Mouse (Mus musculus): ENCODE measurements around the gene Wnt5b. TPM values are rescaled to one million over a fixed set of nuclear protein-coding genes. Genes with fewer than 3 reads are reported as not detected.

Wnt5b gene
- 11.4 and 12.6 TPM in 2 replicates for polyA plus RNA-seq (2014; fragmentation: Nextera tagmentation; extraction: Ambion mirVana)

- DNase-seq (ENCODE audit: low spot score) (no peak), ATAC-seq (ENCODE audit: low read depth) (peak; percentile 79)
- Histone ChIP-seq H3K4me2 (ENCODE audit: low read depth, low read length) (peak within 1 kb of the TSS; percentile 90), H3K27me3 (replicated peaks; ENCODE audit: control insufficient read depth, insufficient read depth, low read length) (peaks cover 11% of the 10 kb centered on the region; the same call in 1 of the 2 replicates), H3K9me3 (ENCODE audit: control insufficient read depth, low read length) (no peaks in the 10 kb centered on the region), H3K4me1 (ENCODE audit: control insufficient read depth, insufficient read depth, low read length) (0 out of 2 replicates have a peak, but pooled peaks cover 8% of the 10 kb centered on the region), H3K9ac (ENCODE audit: low read depth, low read length) (peak within 1 kb of the TSS; percentile 77), H3K27ac (replicated peaks; ENCODE audit: low read depth, low read length) (no peak within 1 kb of the TSS), H3K4me3 (ENCODE audit: low read depth, low read length) (peak within 1 kb of the TSS; percentile 78), H3K36me3 (ENCODE audit: control insufficient read depth, insufficient read depth, low read length) (no peaks in the 10 kb centered on the region)
- 0% methylated on average over 29 of the region's 120 CpGs for WGBS
Measured at GRCm38 (mm10) chr6:119543803-119544517, at the start of gene Wnt5b. Gene Wnt5b, minus strand, starts transcription at chr6:119544347.

- Histone ChIP-seq H3K4me3 (ENCODE audit: low read depth, low read length) (no peak overlapping the region), H3K9ac (ENCODE audit: low read depth, low read length) (no peak overlapping the region), H3K27ac (replicated peaks; ENCODE audit: low read depth, low read length) (no peak overlapping the region), H3K27me3 (replicated peaks; ENCODE audit: control insufficient read depth, insufficient read depth, low read length) (no peaks in the 10 kb centered on the region), H3K4me2 (ENCODE audit: low read depth, low read length) (no peak overlapping the region), H3K36me3 (ENCODE audit: control insufficient read depth, insufficient read depth, low read length) (no peaks in the 10 kb centered on the region), H3K4me1 (ENCODE audit: control insufficient read depth, insufficient read depth, low read length) (peaks cover 3% of the 10 kb centered on the region; the same call in 1 of the 2 replicates), H3K9me3 (ENCODE audit: control insufficient read depth, low read length) (no peaks in the 10 kb centered on the region)
- 81% methylated on average over 2 of the region's 2 CpGs for WGBS
- ATAC-seq (ENCODE audit: low read depth), result no peak
- no peak for DNase-seq (ENCODE audit: low spot score)
Measured at GRCm38 (mm10) chr6:119590872-119591271, 46.7 kb upstream of the Wnt5b start.

GRCm38 (mm10) chr6:119587897-119588296, 43.8 kb upstream of the Wnt5b start:
- Histone ChIP-seq H3K27me3 (replicated peaks; ENCODE audit: control insufficient read depth, insufficient read depth, low read length) (no peaks in the 10 kb centered on the region), H3K27ac (replicated peaks; ENCODE audit: low read depth, low read length) (no peak overlapping the region), H3K4me1 (ENCODE audit: control insufficient read depth, insufficient read depth, low read length) (peaks cover 4% of the 10 kb centered on the region; the same call in 1 of the 2 replicates), H3K4me3 (ENCODE audit: low read depth, low read length) (no peak overlapping the region), H3K36me3 (ENCODE audit: control insufficient read depth, insufficient read depth, low read length) (no peaks in the 10 kb centered on the region), H3K4me2 (ENCODE audit: low read depth, low read length) (no peak overlapping the region), H3K9me3 (ENCODE audit: control insufficient read depth, low read length) (no peaks in the 10 kb centered on the region), H3K9ac (ENCODE audit: low read depth, low read length) (no peak overlapping the region)
- 57% methylated on average over 2 of the region's 2 CpGs for WGBS
- DNase-seq (ENCODE audit: low spot score) (peak; percentile 81), ATAC-seq (ENCODE audit: low read depth) (peak; percentile 58; the same call in 1 of the 2 replicates)

DNA sequence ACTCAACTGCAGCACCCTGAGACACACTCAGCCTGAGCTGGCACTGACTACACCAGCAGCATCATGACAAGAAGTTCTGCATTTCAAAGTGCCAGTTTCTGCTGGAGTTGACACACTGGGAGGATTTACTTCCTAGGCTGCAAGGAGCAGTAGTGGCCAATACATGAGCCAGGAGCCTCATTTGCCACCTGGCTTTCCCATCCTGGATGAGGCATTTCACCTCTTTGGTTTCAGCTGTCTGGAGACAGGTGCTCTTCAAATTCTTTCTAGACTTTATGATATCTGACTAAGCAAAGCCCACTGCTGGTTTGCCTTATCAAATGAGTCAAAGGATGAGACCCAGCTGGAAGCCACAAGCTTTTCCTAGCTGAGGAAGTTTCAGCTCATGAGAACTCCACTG, 43.3 kb upstream of the Wnt5b start:
- Histone ChIP-seq H3K9me3 (ENCODE audit: control insufficient read depth, low read length) (no peaks in the 10 kb centered on the region), H3K4me1 (ENCODE audit: control insufficient read depth, insufficient read depth, low read length) (peaks cover 4% of the 10 kb centered on the region; the same call in 1 of the 2 replicates), H3K4me2 (ENCODE audit: low read depth, low read length) (no peak overlapping the region), H3K4me3 (ENCODE audit: low read depth, low read length) (no peak overlapping the region), H3K36me3 (ENCODE audit: control insufficient read depth, insufficient read depth, low read length) (no peaks in the 10 kb centered on the region), H3K27ac (replicated peaks; ENCODE audit: low read depth, low read length) (no peak overlapping the region), H3K27me3 (replicated peaks; ENCODE audit: control insufficient read depth, insufficient read depth, low read length) (no peaks in the 10 kb centered on the region), H3K9ac (ENCODE audit: low read depth, low read length) (no peak overlapping the region)
- DNase-seq (ENCODE audit: low spot score) (no peak), ATAC-seq (ENCODE audit: low read depth) (no peak)

- H3K4me3 ChIP-seq (ENCODE audit: low read depth, low read length), result no peak overlapping the region
- H3K27ac ChIP-seq (replicated peaks; ENCODE audit: low read depth, low read length), result no peak overlapping the region
- peaks cover 4% of the 10 kb centered on the region; the same call in 1 of the 2 replicates for H3K4me1 ChIP-seq (ENCODE audit: control insufficient read depth, insufficient read depth, low read length)
- 66% methylated on average over 5 of the region's 5 CpGs for WGBS
- DNase-seq (ENCODE audit: low spot score), result peak; percentile 70
- H3K27me3 ChIP-seq (replicated peaks; ENCODE audit: control insufficient read depth, insufficient read depth, low read length), result no peaks in the 10 kb centered on the region
- no peak overlapping the region for H3K4me2 ChIP-seq (ENCODE audit: low read depth, low read length)
- H3K36me3 ChIP-seq (ENCODE audit: control insufficient read depth, insufficient read depth, low read length), result no peaks in the 10 kb centered on the region
- H3K9ac ChIP-seq (ENCODE audit: low read depth, low read length), result no peak overlapping the region
- no peaks in the 10 kb centered on the region for H3K9me3 ChIP-seq (ENCODE audit: control insufficient read depth, low read length)
- peak; percentile 69; the same call in 1 of the 2 replicates for ATAC-seq (ENCODE audit: low read depth)
Measured at GRCm38 (mm10) chr6:119585652-119586375, 41.7 kb upstream of the Wnt5b start.

GRCm38 (mm10) chr6:119584061-119584460, 39.9 kb upstream of the Wnt5b start:
- no peak overlapping the region; the same call in 1 of the 2 replicates for H3K27ac ChIP-seq (replicated peaks; ENCODE audit: low read depth, low read length)
- DNase-seq (ENCODE audit: low spot score), result no peak

DNA sequence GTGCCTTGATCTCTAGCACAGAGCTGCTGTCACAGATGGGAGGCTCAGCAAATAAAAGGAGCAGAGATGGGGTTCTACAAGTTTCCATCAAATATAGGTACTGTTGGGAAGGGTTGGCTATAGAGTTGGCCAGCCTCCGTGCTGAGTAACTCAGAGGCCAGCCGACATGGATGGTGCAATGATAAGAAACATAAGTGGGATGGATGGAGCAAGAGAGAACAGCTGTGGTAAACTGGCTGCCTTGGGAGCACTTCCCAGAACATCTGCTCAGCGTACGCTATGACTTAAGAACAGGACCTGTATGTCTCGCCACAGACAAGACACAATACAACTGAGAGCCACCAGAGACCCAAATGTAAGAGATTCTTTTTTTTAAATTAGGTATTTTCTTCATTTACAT, 39.0 kb upstream of the Wnt5b start:
- no peak for ATAC-seq (ENCODE audit: low read depth)
- WGBS, result 88% methylated on average over 5 of the region's 5 CpGs

More at GRCm38 (mm10) chr6:119584061-119584460, 39.9 kb upstream of the Wnt5b start:
- no peaks in the 10 kb centered on the region for H3K27me3 ChIP-seq (replicated peaks; ENCODE audit: control insufficient read depth, insufficient read depth, low read length)
- no peak overlapping the region for H3K9ac ChIP-seq (ENCODE audit: low read depth, low read length)
- H3K9me3 ChIP-seq (ENCODE audit: control insufficient read depth, low read length), result no peaks in the 10 kb centered on the region
- H3K4me3 ChIP-seq (ENCODE audit: low read depth, low read length), result no peak overlapping the region
- WGBS, result 67% methylated on average over 1 of the region's 1 CpGs
- ATAC-seq (ENCODE audit: low read depth), result no peak
- H3K36me3 ChIP-seq (ENCODE audit: control insufficient read depth, insufficient read depth, low read length), result no peaks in the 10 kb centered on the region
- peaks cover 4% of the 10 kb centered on the region; the same call in 1 of the 2 replicates for H3K4me1 ChIP-seq (ENCODE audit: control insufficient read depth, insufficient read depth, low read length)
- no peak overlapping the region for H3K4me2 ChIP-seq (ENCODE audit: low read depth, low read length)

GRCm38 (mm10) chr6:119576706-119577105, 32.6 kb upstream of the Wnt5b start:
- DNase-seq (ENCODE audit: low spot score), result no peak
- WGBS, result 87% methylated on average over 4 of the region's 4 CpGs

More for the DNA sequence above, 39.0 kb upstream of the Wnt5b start:
- Histone ChIP-seq H3K4me2 (ENCODE audit: low read depth, low read length) (no peak overlapping the region), H3K36me3 (ENCODE audit: control insufficient read depth, insufficient read depth, low read length) (no peaks in the 10 kb centered on the region), H3K4me1 (ENCODE audit: control insufficient read depth, insufficient read depth, low read length) (peaks cover 12% of the 10 kb centered on the region), H3K27ac (replicated peaks; ENCODE audit: low read depth, low read length) (no peak overlapping the region), H3K9me3 (ENCODE audit: control insufficient read depth, low read length) (no peaks in the 10 kb centered on the region), H3K4me3 (ENCODE audit: low read depth, low read length) (no peak overlapping the region), H3K9ac (ENCODE audit: low read depth, low read length) (no peak overlapping the region), H3K27me3 (replicated peaks; ENCODE audit: control insufficient read depth, insufficient read depth, low read length) (no peaks in the 10 kb centered on the region)
- no peak for DNase-seq (ENCODE audit: low spot score)

More at GRCm38 (mm10) chr6:119576706-119577105, 32.6 kb upstream of the Wnt5b start:
- no peak overlapping the region for H3K4me2 ChIP-seq (ENCODE audit: low read depth, low read length)
- H3K27ac ChIP-seq (replicated peaks; ENCODE audit: low read depth, low read length), result no peak overlapping the region
- no peak overlapping the region for H3K4me3 ChIP-seq (ENCODE audit: low read depth, low read length)
- peaks cover 27% of the 10 kb centered on the region for H3K36me3 ChIP-seq (ENCODE audit: control insufficient read depth, insufficient read depth, low read length)
- no peak overlapping the region for H3K9ac ChIP-seq (ENCODE audit: low read depth, low read length)
- ATAC-seq (ENCODE audit: low read depth), result no peak
- no peaks in the 10 kb centered on the region for H3K27me3 ChIP-seq (replicated peaks; ENCODE audit: control insufficient read depth, insufficient read depth, low read length)
- H3K4me1 ChIP-seq (ENCODE audit: control insufficient read depth, insufficient read depth, low read length), result peaks cover 7% of the 10 kb centered on the region
- H3K9me3 ChIP-seq (ENCODE audit: control insufficient read depth, low read length), result no peaks in the 10 kb centered on the region

Data from embryonic facial prominence, embryonic 14.5 days (tissue).